Mouse (Mus musculus) MEL (cell line): ENCODE data around the gene Ccdc12. TPM values are rescaled to one million over a fixed set of nuclear protein-coding genes. Genes with fewer than 3 reads are reported as not detected.

Experiments used
- DNase-seq: peaks from one replicate; pipeline ENCODE4 v3.0.0; 2011; ENCODE audit warnings: low read depth, low spot score
- H3K27ac ChIP-seq: 2 replicates; pipeline ENCODE4 v1.5.1; 2012; ENCODE audit warnings: low read depth, mild to moderate bottlenecking, control low read depth, low read length, moderate library complexity; ENCODE audit not compliant: control insufficient read depth
- H3K27me3 ChIP-seq, 2 experiments: fragments of 150-350 bp in 1 of 2; sonication (generic) in 1 of 2; 2 replicates each; pipeline ENCODE4 v1.6.1; 2012; ENCODE audit warnings: low read length in 2 of 2, mild to moderate bottlenecking in 2 of 2, improper control_type of control experiment in 1 of 2, moderate library complexity in 1 of 2; ENCODE audit not compliant: insufficient read depth in 2 of 2, control insufficient read depth in 1 of 2
- H3K36me3 ChIP-seq, 2 experiments: 2 replicates each; pipeline ENCODE4 v1.6.1; 2012 to 2014; ENCODE audit warnings: low read length in 2 of 2, improper control_type of control experiment in 1 of 2, inconsistent platforms in 1 of 2, mild to moderate bottlenecking in 1 of 2; ENCODE audit not compliant: insufficient read depth in 2 of 2, control insufficient read depth in 1 of 2
- H3K4me1 ChIP-seq, 2 experiments: fragments of 150-350 bp in 1 of 2; sonication (generic) in 1 of 2; 2 replicates each; pipeline ENCODE4 v1.6.1; 2012; ENCODE audit warnings: low read length in 2 of 2, improper control_type of control experiment in 1 of 2, mild to moderate bottlenecking in 1 of 2; ENCODE audit not compliant: insufficient read depth in 2 of 2, control insufficient read depth in 1 of 2
- H3K4me3 ChIP-seq, 2 experiments: fragments of 150-350 bp in 1 of 2; sonication (generic) in 1 of 2; 2 replicates each; pipeline ENCODE4 v1.5.1; 2012; ENCODE audit warnings: low read depth in 2 of 2, low read length in 2 of 2, mild to moderate bottlenecking in 2 of 2, moderate library complexity in 2 of 2, control low read depth in 1 of 2, improper control_type of control experiment in 1 of 2; ENCODE audit not compliant: control insufficient read depth in 1 of 2, insufficient read depth in 1 of 2
- H3K79me2 ChIP-seq: 2 replicates; pipeline ENCODE4 v1.6.1; 2012; ENCODE audit warnings: mild to moderate bottlenecking, low read length, moderate library complexity; ENCODE audit not compliant: control insufficient read depth, poor library complexity, insufficient read depth
- H3K9ac ChIP-seq: 2 replicates; pipeline ENCODE4 v1.6.1; 2012; ENCODE audit warnings: low read depth, mild to moderate bottlenecking, control low read depth, low read length, moderate library complexity; ENCODE audit not compliant: control insufficient read depth, poor library complexity, severe bottlenecking
- H3K9me3 ChIP-seq: fragments of 150-350 bp; sonication (generic); replicated peaks from 2 replicates; pipeline ENCODE4 v1.6.1; 2012; ENCODE audit warnings: mild to moderate bottlenecking, low read length, improper control_type of control experiment, moderate library complexity; ENCODE audit not compliant: insufficient read depth
- CHD2 ChIP-seq: IDR thresholded peaks from 2 replicates; pipeline ENCODE4 v1.6.1; 2011; ENCODE audit warnings: low read length, improper control_type of control experiment
- CTCF ChIP-seq, 3 experiments: IDR thresholded peaks in 2 of 3; conservative IDR thresholded peaks in 1 of 3; 2 replicates each; pipeline ENCODE4 v1.5.1; 2011 to 2012; ENCODE audit warnings: low read length in 3 of 3, low read depth in 2 of 3, mild to moderate bottlenecking in 2 of 3, improper control_type of control experiment in 1 of 3, inconsistent platforms in 1 of 3, mixed read lengths in 1 of 3, moderate library complexity in 1 of 3; ENCODE audit not compliant: control insufficient read depth in 1 of 3, insufficient read depth in 1 of 3, poor library complexity in 1 of 3, severe bottlenecking in 1 of 3
- E2F4 ChIP-seq: IDR thresholded peaks from 2 replicates; pipeline ENCODE4 v1.6.1; 2011; ENCODE audit warnings: low read depth, low read length, improper control_type of control experiment, borderline replicate concordance
- HCFC1 ChIP-seq: IDR thresholded peaks from 2 replicates; pipeline ENCODE4 v1.6.1; 2012; ENCODE audit warnings: low read depth, mild to moderate bottlenecking, inconsistent platforms, low read length, improper control_type of control experiment, moderate library complexity
- JUND ChIP-seq: IDR thresholded peaks from 2 replicates; pipeline ENCODE4 v1.6.1; 2011; ENCODE audit warnings: low read depth, mild to moderate bottlenecking, improper control_type of control experiment, low read length
- MAFK ChIP-seq: IDR thresholded peaks from 2 replicates; pipeline ENCODE4 v1.6.1; 2011; ENCODE audit warnings: low read depth, mild to moderate bottlenecking, low read length, improper control_type of control experiment, borderline replicate concordance
- MYB ChIP-seq: IDR thresholded peaks from 2 replicates; pipeline ENCODE4 v1.6.1; 2011; ENCODE audit warnings: mild to moderate bottlenecking, low read depth, low read length, improper control_type of control experiment
- NRF1 ChIP-seq: IDR thresholded peaks from 2 replicates; pipeline ENCODE4 v1.6.1; 2014; ENCODE audit warnings: low read depth, mild to moderate bottlenecking, inconsistent platforms, low read length, improper control_type of control experiment, moderate library complexity; ENCODE audit not compliant: poor library complexity, insufficient read depth, severe bottlenecking
- POLR2A ChIP-seq, 2 experiments: IDR thresholded peaks; 2 replicates each; pipeline ENCODE4 v1.6.1; 2011 to 2012; ENCODE audit warnings: low read length in 2 of 2, mild to moderate bottlenecking in 2 of 2, control low read depth in 1 of 2, improper control_type of control experiment in 1 of 2, low read depth in 1 of 2, moderate library complexity in 1 of 2; ENCODE audit not compliant: control insufficient read depth in 1 of 2, insufficient read depth in 1 of 2, poor library complexity in 1 of 2
- RCOR1 ChIP-seq: IDR thresholded peaks from 2 replicates; pipeline ENCODE4 v1.6.1; 2012; ENCODE audit warnings: low read depth, mild to moderate bottlenecking, inconsistent platforms, low read length, improper control_type of control experiment
- TAL1 ChIP-seq: IDR thresholded peaks from 2 replicates; pipeline ENCODE4 v1.6.1; 2012; ENCODE audit warnings: mild to moderate bottlenecking, inconsistent platforms, low read length, moderate library complexity, mixed read lengths
- UBTF ChIP-seq: IDR thresholded peaks from 2 replicates; pipeline ENCODE4 v1.6.1; 2012; ENCODE audit warnings: low read depth, mild to moderate bottlenecking, inconsistent platforms, low read length, improper control_type of control experiment, moderate library complexity, borderline replicate concordance; ENCODE audit not compliant: insufficient read depth
- USF1 ChIP-seq: IDR thresholded peaks from 2 replicates; pipeline ENCODE4 v1.6.1; 2014; ENCODE audit warnings: low read depth, mild to moderate bottlenecking, inconsistent platforms, low read length, improper control_type of control experiment, moderate library complexity
- USF2 ChIP-seq, 2 experiments: IDR thresholded peaks; 2 replicates each; pipeline ENCODE4 v1.6.1; 2011 to 2012; ENCODE audit warnings: improper control_type of control experiment in 2 of 2, low read length in 2 of 2, borderline replicate concordance in 1 of 2, inconsistent platforms in 1 of 2, low read depth in 1 of 2, mild to moderate bottlenecking in 1 of 2; ENCODE audit not compliant: insufficient read depth in 1 of 2
- ZC3H11A ChIP-seq: IDR thresholded peaks from 2 replicates; pipeline ENCODE4 v1.6.1; 2012; ENCODE audit warnings: low read depth, mild to moderate bottlenecking, inconsistent platforms, low read length, improper control_type of control experiment
- ZMIZ1 ChIP-seq: IDR thresholded peaks from 2 replicates; pipeline ENCODE4 v1.6.1; 2012; ENCODE audit warnings: low read depth, mild to moderate bottlenecking, inconsistent platforms, low read length, improper control_type of control experiment, moderate library complexity
- ZNF384 ChIP-seq: IDR thresholded peaks from 2 replicates; pipeline ENCODE4 v1.6.1; 2012; ENCODE audit warnings: low read depth, mild to moderate bottlenecking, inconsistent platforms, low read length, improper control_type of control experiment
- polyA plus RNA-seq, 2 experiments: library from polyadenylated mRNA; stranded (reverse) in 1 of 2; unstranded in 1 of 2; fragments of >175 nt in 1 of 2; fragments of >200 nt in 1 of 2; gene quantifications; 2 replicates each; pipeline versions ENCODE4 v1.2.1 to v1.2.4; 2012; ENCODE audit warnings: low replicate concordance in 2 of 2, low read depth in 1 of 2; ENCODE audit not compliant: insufficient read length in 2 of 2, insufficient read depth in 1 of 2, missing spikeins in 1 of 2
- total RNA-seq: library from RNA; depleted of rRNA; stranded (reverse); fragments of 300-350 nt; gene quantifications from 2 replicates; pipeline ENCODE4 v1.2.3, GENCODE M21; 2012

Gene Ccdc12
- total and polyA plus RNA-seq, 3 experiments = 112 to 129 TPM; not detected in 1

DNA sequence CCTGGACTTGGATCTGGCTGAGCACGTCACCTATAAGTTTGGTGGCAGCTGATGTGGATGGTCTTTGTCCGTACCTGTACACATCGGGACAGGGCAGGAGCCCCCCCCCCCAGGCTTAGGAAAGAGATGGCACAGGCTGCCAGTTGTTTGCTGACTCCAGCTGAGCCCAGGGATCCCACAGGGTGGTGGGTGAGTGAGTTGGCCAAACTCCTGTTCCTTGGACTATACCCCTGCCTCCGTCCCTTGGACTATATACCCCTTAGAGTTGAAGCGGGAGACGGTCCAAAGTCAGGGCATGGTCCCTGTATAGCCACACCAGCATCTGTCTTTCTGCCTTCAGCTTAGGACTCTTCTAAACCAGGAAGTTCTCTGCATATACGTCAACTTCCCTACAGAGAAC is 83.7 kb downstream of the Ccdc12 start:
- no peak overlapping the region for H3K4me3 ChIP-seq
- TF ChIP-seq E2F4 (no peak), TAL1 (no peak), USF2 (IDR thresholded peaks at IDR 0.05; ENCODE audit: borderline replicate concordance in 1 of 2, insufficient read depth in 1 of 2, low read depth in 1 of 2, low read length in 2 of 2) (no peak), UBTF (no peak)
- no peaks in the 10 kb centered on the region for H3K27me3 ChIP-seq

DNA sequence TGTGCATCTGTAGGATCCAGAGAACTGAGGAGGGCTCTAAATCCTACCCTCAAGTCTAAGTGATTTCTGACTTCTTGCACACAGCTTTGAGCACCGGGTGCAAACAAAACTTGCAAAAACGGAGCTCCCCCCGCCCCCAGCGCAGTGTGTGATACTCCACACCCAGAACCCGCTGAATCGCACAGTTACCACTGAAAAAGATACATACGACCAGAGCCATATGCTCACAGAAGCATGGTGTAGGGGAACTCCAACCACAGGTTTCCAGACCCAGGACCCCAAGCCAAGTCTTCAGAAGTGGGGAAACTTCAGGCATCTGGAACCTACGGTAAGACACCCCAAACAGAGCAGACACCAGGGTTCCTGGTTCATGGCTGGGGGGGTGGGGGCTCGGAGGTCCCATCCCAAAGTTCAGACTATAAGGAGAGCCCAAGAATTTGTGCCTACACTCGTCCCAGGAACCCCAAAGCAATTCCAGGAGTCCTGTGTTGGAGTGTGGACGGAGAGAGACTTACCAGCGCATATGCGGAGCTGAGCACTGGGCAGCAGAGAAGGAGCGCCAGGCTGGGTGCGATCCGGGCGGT is 85.5 kb downstream of the Ccdc12 start, which contains the start of gene Myl3:
Myl3 (plus strand) TSS at position 151 of the 584 bp plus-strand sequence.
- Histone ChIP-seq H3K9me3 (no peaks in the 10 kb centered on the region), H3K9ac (no peak within 1 kb of the TSS), H3K27ac (no peak within 1 kb of the TSS), H3K4me1 (no peaks in the 10 kb centered on the region), H3K79me2 (no peaks in the 10 kb centered on the region), H3K4me3 (no peak within 1 kb of the TSS), H3K36me3 (no peaks in the 10 kb centered on the region), H3K27me3 (no peaks in the 10 kb centered on the region; a peak in 2 of 4 replicates)
- no peak for DNase-seq
- TF ChIP-seq NRF1 (no peak), UBTF (no peak), E2F4 (no peak), JUND (no peak), ZMIZ1 (no peak), USF2 (IDR thresholded peaks at IDR 0.05; ENCODE audit: borderline replicate concordance in 1 of 2, insufficient read depth in 1 of 2, low read depth in 1 of 2, low read length in 2 of 2) (no peak), ZNF384 (no peak), USF1 (no peak), ZC3H11A (no peak), MAFK (no peak), RCOR1 (no peak), MYB (no peak), CHD2 (no peak), HCFC1 (no peak), POLR2A (IDR thresholded peaks at IDR 0.05; ENCODE audit: control insufficient read depth in 1 of 2, insufficient read depth in 1 of 2, low read depth in 1 of 2, low read length in 2 of 2, poor library complexity in 1 of 2) (no peak), CTCF (IDR thresholded peaks at IDR 0.05 in 2 of 3, conservative IDR thresholded peaks at IDR 0.05 in 1 of 3; ENCODE audit: control insufficient read depth in 1 of 3, insufficient read depth in 1 of 3, low read depth in 2 of 3, low read length in 3 of 3, poor library complexity in 1 of 3, severe bottlenecking in 1 of 3) (no peak)

More for the DNA sequence above, 83.7 kb downstream of the Ccdc12 start:
- no peak for DNase-seq
- Histone ChIP-seq H3K9ac (no peak overlapping the region), H3K27ac (no peak overlapping the region), H3K36me3 (no peaks in the 10 kb centered on the region), H3K4me1 (no peaks in the 10 kb centered on the region), H3K9me3 (no peaks in the 10 kb centered on the region), H3K79me2 (no peaks in the 10 kb centered on the region)
